Mouse (Mus musculus): ENCODE measurements around the gene Scp2. TPM values are rescaled to one million over a fixed set of nuclear protein-coding genes. Genes with fewer than 3 reads are reported as not detected.

The Scp2 gene
- total RNA-seq, 2 experiments from 2014 or later = 103 to 135 TPM

Small RNA genes within 50 kb of the gene (microRNA-seq; reads per million reads assigned to microRNA genes)
- gene Mir6397 = 0 reads per million in 2 experiments

Other genes with a start within 250 kb of the Scp2 start
- 10 to 100 TPM; 48.5 to 80.7 TPM for gene Cpt2, start 221.4 kb downstream of the Scp2 start, total RNA-seq (2021)
- under 1 TPM; 0.06 to 0.09 TPM for gene Slc1a7, start 176.7 kb downstream of the Scp2 start, total RNA-seq (2021)
- 1 to 10 TPM; 7.0 to 10.0 TPM for gene Podn, start 48.6 kb downstream of the Scp2 start, total RNA-seq (2021)
- 1 to 10 TPM; 3.3 to 3.7 TPM for gene Echdc2, start 20.4 kb upstream of the Scp2 start, total RNA-seq (2021)
- gene Zyg11a, start 73.0 kb upstream of the Scp2 start, total RNA-seq (2021) = under 1 TPM; 0.37 to 0.66 TPM
- gene Zyg11b, start 156.1 kb upstream of the Scp2 start, total RNA-seq (2021) = 10 to 100 TPM; 37.7 to 38.7 TPM
- 10 to 100 TPM; 29.0 to 31.3 TPM for gene Coa7, start 183.1 kb upstream of the Scp2 start, total RNA-seq (2021)
- not detected for gene Shisal2a, start 238.4 kb upstream of the Scp2 start, total RNA-seq (2021)

Measured in gastrocnemius, postnatal 14 days (tissue).